Mouse (Mus musculus) mouse trophoblast stem cell (cell line): ENCODE measurements around the gene Elfn2.

Experiments
- in situ Hi-C, 2 experiments: fragments of 300-500 bp; cut with MseI, MboI; formaldehyde crosslinking; loops; 2 replicates in 1 of 2; 3 replicates in 1 of 2; pipeline ENCODE4 v1.15.1; 2025

Elfn2 gene

DNA sequence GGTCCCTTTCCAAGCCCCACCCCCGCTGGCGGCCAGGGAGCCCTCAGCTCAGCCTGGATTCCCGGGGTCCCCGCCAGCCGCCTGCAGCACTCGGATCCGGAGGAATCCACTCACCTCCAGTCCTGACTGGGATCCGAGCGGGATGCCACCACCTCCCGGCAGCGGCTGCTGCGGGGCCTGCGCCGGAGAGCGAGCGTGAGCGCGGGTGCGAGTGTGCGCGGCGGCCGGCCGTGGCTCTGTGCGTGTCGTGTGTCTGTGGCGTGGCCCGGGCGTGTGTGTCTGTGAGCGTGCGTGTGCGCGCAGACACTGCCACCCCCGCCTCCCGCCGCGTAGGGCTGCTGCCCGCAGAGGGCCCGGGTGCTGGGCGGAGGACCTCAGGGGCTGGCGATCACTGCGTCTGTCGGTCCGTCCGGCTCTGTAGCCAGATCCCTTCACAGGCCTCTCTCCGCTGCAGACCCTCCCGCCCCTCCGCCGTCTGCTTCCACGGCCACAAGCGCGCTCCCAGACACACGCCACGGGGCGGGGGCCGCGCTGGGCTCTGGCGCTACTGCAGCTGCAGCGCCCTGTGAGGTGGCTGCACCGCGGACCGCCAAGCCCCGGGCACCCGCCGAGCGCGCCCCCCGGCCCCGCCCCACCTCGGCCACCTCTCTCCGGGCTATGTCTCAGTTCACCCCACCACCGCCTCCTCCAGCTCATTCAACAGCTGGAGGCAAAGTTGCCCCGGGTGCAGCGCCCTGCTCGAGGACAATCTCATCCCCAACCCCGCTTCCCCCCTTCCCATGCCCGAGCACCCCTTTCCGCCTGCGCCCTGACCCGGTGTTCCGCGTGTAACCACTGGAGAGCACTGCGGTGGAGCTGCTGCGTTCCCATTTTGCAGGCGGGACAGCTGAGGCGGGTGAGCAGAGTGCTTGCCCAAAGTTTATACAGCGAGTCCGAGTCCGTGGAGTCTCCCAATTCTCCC is at the start of gene Elfn2:
Elfn2 (minus strand) TSS at position 482 of the 961 bp plus-strand sequence.
- in situ Hi-C loops: no loop called here

GRCm38 (mm10) chr15:78763704-78764103 is 45.1 kb upstream of the Elfn2 start:
- in situ Hi-C loops: no loop called here

DNA sequence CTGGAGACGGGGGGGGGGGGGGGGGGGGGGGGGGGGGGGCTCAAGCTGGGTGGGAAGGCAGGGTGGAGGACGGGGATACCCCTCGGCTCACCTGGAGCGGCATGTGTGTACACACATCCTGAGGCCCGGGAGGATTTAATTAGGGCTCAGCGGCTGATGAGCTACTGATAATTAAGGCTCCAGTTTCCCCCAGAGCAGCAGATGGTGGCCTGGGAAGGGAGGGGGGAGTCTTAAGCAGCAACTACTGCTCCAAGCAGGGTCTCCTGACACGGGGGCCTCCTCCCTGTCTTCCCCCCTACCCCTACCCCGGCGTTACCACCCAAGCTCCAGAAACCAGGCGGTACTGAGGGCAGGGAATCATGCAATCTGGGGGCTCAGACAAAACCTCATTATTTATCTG is 44.6 kb upstream of the Elfn2 start:
- in situ Hi-C loops: no loop called here

DNA sequence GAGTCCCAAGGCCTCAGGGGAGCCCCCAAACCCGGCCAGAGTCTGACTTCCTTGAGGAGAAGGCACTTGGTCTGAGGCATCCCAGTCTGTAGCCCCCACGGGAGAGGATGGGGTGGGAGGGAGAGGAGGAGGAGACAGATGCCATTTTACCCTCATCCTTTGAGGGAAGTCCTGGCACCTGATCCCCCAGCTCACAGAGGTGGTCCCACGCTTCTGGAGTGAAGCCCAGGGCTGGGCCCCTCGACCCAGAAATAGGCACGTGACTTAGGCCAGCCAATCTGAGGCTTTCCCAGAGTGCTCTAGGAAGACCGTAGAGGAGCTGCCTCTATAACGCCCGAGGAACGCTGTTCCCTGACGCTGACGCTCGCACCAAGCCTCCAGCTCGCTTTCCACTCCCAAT is 42.5 kb upstream of the Elfn2 start:
- in situ Hi-C loops: no loop called here

GRCm38 (mm10) chr15:78758132-78758531 is 39.6 kb upstream of the Elfn2 start:
- in situ Hi-C loops: no loop called here

GRCm38 (mm10) chr15:78755966-78756725 is 37.6 kb upstream of the Elfn2 start:
- in situ Hi-C loops: no loop called here

DNA sequence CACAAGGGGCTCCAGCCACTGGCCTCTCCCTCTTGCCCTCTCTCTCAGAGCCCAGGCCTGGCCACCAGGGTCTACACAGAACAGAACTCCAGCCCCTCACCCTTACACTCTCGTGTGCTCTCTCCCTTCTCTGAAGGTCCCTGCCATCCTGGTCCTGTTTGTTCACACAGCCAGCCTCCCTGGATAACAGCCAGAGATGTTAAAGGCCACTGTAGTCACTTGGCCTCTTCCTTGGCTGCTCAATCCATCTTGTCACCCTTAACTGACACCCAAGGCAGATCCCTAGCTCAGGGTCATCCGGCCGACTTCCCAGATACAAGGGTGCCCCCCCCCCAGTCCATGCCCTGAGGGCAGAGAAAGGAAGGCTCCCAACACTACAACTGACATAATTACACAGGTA is 36.7 kb upstream of the Elfn2 start:
- in situ Hi-C loops: no loop called here

- in situ Hi-C loops: no loop called here
Measured at GRCm38 (mm10) chr15:78754144-78754543, 35.6 kb upstream of the Elfn2 start.

DNA sequence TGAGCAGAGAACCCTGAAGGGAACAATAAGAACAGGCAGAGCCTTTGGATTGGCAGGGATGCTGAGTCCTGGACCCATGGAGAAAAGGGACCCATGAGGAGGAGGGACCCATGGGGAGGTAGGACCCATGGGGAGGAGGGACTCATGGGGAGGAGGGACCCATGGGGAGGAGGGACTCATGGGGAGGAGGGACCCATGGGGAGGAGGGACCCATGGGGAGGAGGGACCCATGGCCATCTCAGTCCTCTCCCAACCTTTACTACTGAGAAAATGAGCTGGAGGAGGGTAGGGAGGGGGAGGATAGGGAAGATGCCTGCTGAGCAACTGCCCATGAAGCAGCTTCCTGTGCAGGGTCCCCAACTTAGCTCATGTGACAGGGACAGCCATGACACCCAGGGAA is 34.4 kb upstream of the Elfn2 start:
- in situ Hi-C loops: no loop called here

GRCm38 (mm10) chr15:78750608-78751350 is 32.2 kb upstream of the Elfn2 start:
- in situ Hi-C loops: no loop called here

DNA sequence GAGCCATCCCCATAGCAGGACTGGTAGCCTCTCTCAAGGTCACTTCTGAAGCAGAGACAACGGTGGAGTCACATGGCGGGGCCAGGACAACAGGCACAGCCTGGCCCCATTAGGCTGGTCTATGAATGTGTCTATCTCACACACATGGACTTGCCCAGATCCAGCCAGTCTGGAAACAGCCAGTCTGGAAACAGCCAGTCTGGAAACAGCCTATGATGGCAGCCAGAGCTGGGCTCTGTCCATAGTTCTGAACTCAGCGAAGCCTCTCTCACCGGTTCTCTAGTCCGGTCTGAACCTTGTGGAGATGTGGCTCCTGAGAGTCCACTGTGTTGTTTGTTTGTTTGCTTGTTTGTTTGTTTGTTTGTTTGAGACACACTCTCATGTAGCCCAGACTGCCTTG is 31.3 kb upstream of the Elfn2 start:
- in situ Hi-C loops: loop anchor here in 1 of 2 experiments (5.0 kb wide), 1 partner anchor 128 kb away; no protein-coding TSS in a partner anchor

DNA sequence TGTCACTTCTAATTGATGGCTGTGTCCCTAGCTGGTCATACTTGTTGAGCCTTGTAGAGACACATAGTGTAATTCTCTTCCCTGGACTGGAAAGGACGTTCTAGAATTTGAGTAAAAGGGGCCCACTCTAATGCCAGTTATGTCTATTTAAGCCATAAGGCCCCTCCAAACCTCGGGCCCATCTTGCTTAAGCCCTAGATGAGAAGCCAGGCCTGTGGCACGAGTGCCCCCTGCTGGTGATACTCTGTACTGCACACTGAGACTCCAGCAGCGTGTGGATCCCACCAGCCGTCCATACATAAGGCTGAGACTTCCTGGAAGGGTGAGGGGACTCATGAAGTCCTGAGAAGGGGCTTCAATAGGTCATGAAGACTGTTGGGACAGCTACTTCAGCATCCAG is 25.6 kb upstream of the Elfn2 start:
- in situ Hi-C loops: loop anchor here in 1 of 2 experiments (5.0 kb wide), 1 partner anchor 122 kb away; no protein-coding TSS in a partner anchor

DNA sequence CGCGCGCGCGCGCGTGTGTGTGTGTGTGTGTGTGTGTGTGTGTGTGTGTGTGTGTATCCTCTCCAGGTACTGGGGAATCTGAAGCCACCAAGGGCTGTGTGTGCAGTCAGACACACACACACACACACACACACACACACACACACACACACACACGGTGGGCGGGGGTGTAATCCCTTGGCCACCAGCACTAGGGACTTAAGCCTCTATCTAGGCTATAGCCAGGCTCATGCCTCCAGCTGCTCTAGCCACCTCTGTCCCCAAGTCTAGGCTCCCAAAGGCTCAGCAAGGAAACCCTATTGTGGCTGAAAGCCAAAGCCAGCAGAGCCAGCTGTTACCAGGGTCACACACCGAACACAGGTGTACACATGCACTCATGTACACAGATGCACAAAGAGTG is 24.3 kb upstream of the Elfn2 start:
- in situ Hi-C loops: loop anchor here in 1 of 2 experiments (5.0 kb wide), 1 partner anchor 121 kb away; no protein-coding TSS in a partner anchor

DNA sequence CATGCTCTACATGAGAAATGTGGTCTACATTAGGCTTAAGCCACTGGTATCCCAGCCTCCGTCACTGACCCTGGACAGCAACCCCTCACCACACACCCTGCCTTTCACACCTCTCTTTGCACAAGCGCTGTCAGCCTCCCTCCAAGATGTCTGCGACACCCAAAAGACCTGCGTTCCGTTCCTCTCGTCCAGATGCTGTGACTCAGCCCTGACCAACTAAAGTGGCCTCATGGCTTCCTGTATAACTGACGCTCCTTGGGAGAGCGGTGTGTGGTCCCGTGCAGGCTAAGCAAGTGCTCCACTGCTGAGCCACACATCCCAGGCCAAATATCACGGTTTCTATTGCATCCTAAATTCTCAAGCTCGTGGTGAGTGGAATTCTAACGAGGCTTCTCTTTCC is 22.1 kb upstream of the Elfn2 start:
- in situ Hi-C loops: loop anchor here in 1 of 2 experiments (5.0 kb wide), 1 partner anchor 118 kb away; no protein-coding TSS in a partner anchor

DNA sequence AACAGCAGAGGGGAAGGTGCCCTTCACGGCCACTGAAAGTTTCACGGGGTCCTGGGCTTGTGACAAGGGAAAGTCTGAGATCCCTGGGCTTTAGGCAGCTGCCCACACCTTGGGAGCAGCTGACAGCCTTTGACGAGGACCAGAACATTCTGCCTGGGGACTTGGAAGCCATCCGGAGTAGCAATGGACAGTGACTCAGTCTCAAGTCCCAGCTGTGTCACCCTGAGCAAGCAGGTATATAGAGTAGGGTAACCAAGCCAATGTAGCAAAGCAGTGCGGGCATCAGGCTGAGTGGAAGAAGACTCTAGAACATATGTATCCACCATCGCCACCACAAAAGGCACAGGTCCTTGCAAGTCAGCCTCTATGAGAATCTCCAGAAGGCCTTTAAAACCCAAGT is 18.6 kb upstream of the Elfn2 start:
- in situ Hi-C loops: no loop called here

DNA sequence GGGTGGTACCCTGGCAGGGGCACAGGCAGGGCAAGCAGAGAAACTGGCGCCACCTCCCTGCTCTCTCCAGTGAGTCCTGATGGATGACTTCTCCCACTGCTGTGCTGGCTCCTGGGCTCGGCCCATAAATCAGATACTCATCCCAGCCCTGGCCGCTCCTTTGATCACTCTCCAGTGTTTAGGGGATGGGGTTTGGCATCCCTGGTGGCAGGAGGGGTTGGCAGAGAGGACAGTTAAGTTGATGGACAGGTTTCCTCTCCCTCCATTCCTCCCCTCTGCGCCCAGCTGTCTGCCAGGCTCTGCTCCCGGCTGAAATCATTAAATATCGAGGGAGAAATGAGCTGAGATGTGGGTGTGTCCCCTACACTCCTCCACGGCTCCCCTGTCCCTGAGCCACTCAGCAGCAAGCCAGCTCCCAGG is 18.1 kb upstream of the Elfn2 start:
- in situ Hi-C loops: no loop called here

GRCm38 (mm10) chr15:78736181-78736579 is 17.6 kb upstream of the Elfn2 start:
- in situ Hi-C loops: no loop called here

DNA sequence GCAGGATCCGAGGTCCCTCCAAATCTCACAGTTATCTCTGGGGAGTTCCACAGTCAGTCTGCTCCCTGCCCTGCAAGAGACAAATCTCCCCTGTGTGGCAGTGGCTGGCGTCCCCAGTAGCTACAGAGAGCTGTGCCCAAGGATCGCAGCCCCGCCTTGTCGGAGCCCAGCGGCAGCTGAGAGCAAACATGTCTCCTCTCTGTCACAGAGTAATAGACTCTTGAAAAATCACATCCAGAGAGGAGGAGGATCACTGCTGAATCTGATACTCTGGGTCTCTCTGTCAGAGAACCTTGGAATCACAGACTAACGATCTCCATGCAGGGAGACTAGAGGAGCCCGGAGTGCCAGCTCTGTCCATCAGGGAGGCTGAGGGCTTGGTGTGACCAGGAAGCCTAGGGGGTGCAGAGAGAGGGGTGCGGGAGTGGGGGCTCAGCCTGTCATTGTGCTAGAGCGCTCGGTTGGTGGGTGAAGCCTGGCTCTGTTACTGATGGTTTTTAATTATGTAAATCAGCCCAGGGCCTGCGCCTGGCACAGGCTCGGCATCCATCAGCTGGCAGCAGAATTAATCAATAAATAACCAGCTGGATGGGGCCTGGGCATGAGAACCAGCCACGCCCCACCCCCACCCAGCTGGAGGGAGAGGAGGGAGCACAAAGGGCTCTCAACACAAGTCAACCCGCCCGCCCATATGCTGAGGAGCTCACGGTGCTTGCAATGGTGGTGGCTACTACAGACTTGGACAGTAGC is 17.0 kb upstream of the Elfn2 start:
- in situ Hi-C loops: no loop called here

- in situ Hi-C loops: no loop called here
Measured at GRCm38 (mm10) chr15:78731830-78732229, 13.3 kb upstream of the Elfn2 start.

GRCm38 (mm10) chr15:78730315-78731049 is 11.9 kb upstream of the Elfn2 start:
- in situ Hi-C loops: no loop called here
